Comparison of ENCODE assay signal across 14 mouse cellular contexts in genomic region chr12:76541475-76541874, GRCm38 (mm10). TPM values are rescaled to one million over a fixed set of nuclear protein-coding genes. Genes with fewer than 3 reads are reported as not detected.
DNase-seq lines count a peak whose midpoint lies in the region; ATAC-seq and TF ChIP-seq lines count a peak whose summit lies in the region.
"Had no signal": no experiment of that assay in that cellular context is flagged by ENCODE, and none has a peak within 500 bp of the region (broad histone marks: within the 10 kb centered on the region; RNA-seq: fewer than 3 reads in every experiment).

No protein-coding gene starts in this region.

- H3K9me3 ChIP-seq in heart, embryonic 13.5 days = no peaks in the 10 kb centered on the region
- H3K9me3 ChIP-seq in liver, embryonic 12.5 days (replicated peaks) = no peaks in the 10 kb centered on the region
- no peaks in the 10 kb centered on the region for H3K9me3 ChIP-seq in liver, embryonic 11.5 days (ENCODE audit: control insufficient read depth, low read length)
- H3K9me3 ChIP-seq: neural tube, embryonic 12.5 days had no signal

- 0 out of 2 replicates have a peak overlapping the region, but pooled peaks have one; percentile 6 for H3K4me2 ChIP-seq in heart, embryonic 13.5 days
- no peak overlapping the region for H3K4me2 ChIP-seq in liver, embryonic 12.5 days
- H3K4me2 ChIP-seq in liver, embryonic 11.5 days = no peak overlapping the region
- H3K4me2 ChIP-seq: neural tube, embryonic 12.5 days had no signal

- no peaks in the 10 kb centered on the region for H3K27me3 ChIP-seq in heart, embryonic 13.5 days (replicated peaks)
- H3K27me3 ChIP-seq in liver, embryonic 12.5 days (replicated peaks) = peaks cover 25% of the 10 kb centered on the region
- 0 out of 2 replicates have a peak, but pooled peaks cover 6% of the 10 kb centered on the region for H3K27me3 ChIP-seq in liver, embryonic 11.5 days (replicated peaks; ENCODE audit: control insufficient read depth, insufficient read depth, low read length)
- no peaks in the 10 kb centered on the region for H3K27me3 ChIP-seq in small intestine, adult 2 months (ENCODE audit: control insufficient read depth, insufficient read depth, low read length)

- TF ChIP-seq CTCF in small intestine, adult 2 months (IDR thresholded peaks at IDR 0.05; ENCODE audit: extremely low read depth, insufficient read length, insufficient replicate concordance, low read depth, low read length) = no peak

- H3K27ac ChIP-seq in heart, embryonic 13.5 days (replicated peaks) = 0 out of 2 replicates have a peak overlapping the region, but pooled peaks have one; percentile 10
- H3K27ac ChIP-seq in liver, embryonic 12.5 days = no peak overlapping the region; the same call in 1 of the 2 replicates
- H3K27ac ChIP-seq in liver, embryonic 11.5 days (ENCODE audit: low read depth, low read length) = no peak overlapping the region
- H3K27ac ChIP-seq in small intestine, adult 2 months (ENCODE audit: insufficient read depth, low read depth, low read length) = peak overlapping the region; percentile 25; the same call in 1 of the 2 replicates
- H3K27ac ChIP-seq: neural tube, embryonic 12.5 days had no signal

- H3K9ac ChIP-seq in heart, embryonic 13.5 days = peak overlapping the region; percentile 17; the same call in 1 of the 2 replicates
- H3K9ac ChIP-seq in liver, embryonic 12.5 days = no peak overlapping the region
- no peak overlapping the region for H3K9ac ChIP-seq in liver, embryonic 11.5 days (ENCODE audit: low read depth, low read length)
- H3K9ac ChIP-seq: neural tube, embryonic 12.5 days had no signal

- H3K4me1 ChIP-seq in heart, embryonic 13.5 days = peaks cover 49% of the 10 kb centered on the region
- peaks cover 39% of the 10 kb centered on the region for H3K4me1 ChIP-seq in liver, embryonic 12.5 days
- peaks cover 32% of the 10 kb centered on the region for H3K4me1 ChIP-seq in liver, embryonic 11.5 days (replicated peaks; ENCODE audit: control insufficient read depth, insufficient read depth, low read length)
- peaks cover 16% of the 10 kb centered on the region; the same call in 1 of the 2 replicates for H3K4me1 ChIP-seq in small intestine, adult 2 months (ENCODE audit: control insufficient read depth, insufficient read depth, insufficient read length, low read length)

- TF ChIP-seq POLR2A in small intestine, adult 2 months (IDR thresholded peaks at IDR 0.05; ENCODE audit: low read depth, low read length) = no peak

- H3K4me3 ChIP-seq in heart, embryonic 13.5 days = no peak overlapping the region
- H3K4me3 ChIP-seq in liver, embryonic 12.5 days = no peak overlapping the region
- H3K4me3 ChIP-seq in liver, embryonic 11.5 days (ENCODE audit: low read depth, low read length) = no peak overlapping the region
- H3K4me3 ChIP-seq in small intestine, adult 2 months (ENCODE audit: low read depth, low read length) = 0 out of 2 replicates have a peak overlapping the region, but pooled peaks have one; percentile 5
- H3K4me3 ChIP-seq: neural tube, embryonic 12.5 days had no signal

- peaks cover 3% of the 10 kb centered on the region; the same call in 1 of the 2 replicates for H3K36me3 ChIP-seq in heart, embryonic 13.5 days
- H3K36me3 ChIP-seq in liver, embryonic 12.5 days = peaks cover 3% of the 10 kb centered on the region; the same call in 1 of the 2 replicates
- H3K36me3 ChIP-seq in liver, embryonic 11.5 days (ENCODE audit: control insufficient read depth, insufficient read depth, low read length) = no peaks in the 10 kb centered on the region; the same call in 1 of the 2 replicates
- peaks cover 2% of the 10 kb centered on the region; the same call in 1 of the 2 replicates for H3K36me3 ChIP-seq in small intestine, adult 2 months (ENCODE audit: control insufficient read depth, insufficient read depth, low read length)
- H3K36me3 ChIP-seq: neural tube, embryonic 12.5 days had no signal

- DNase-seq in heart, adult 8-10 months (ENCODE audit: low spot score) = no peak
- DNase-seq in liver, embryonic 11.5 days (ENCODE audit: low spot score) = no peak
- DNase-seq in R1 (ENCODE audit: low read depth, low spot score) = peak; percentile 83
- no peak for DNase-seq in cerebellum, adult 11 months
- no peak for DNase-seq in frontal cortex, postnatal 25 days (ENCODE audit: low spot score in 2 of 2)
- DNase-seq: cerebellum, adult 2 months; gastrocnemius, postnatal 10 days; midbrain, embryonic 14.5 days; retina, postnatal 1 day had no signal

- ATAC-seq in heart, embryonic 13.5 days (ENCODE audit: extremely low read depth, insufficient number of reproducible peaks, low FRiP score, low TSS enrichment) = no peak
- peak; percentile 19; the same call in 1 of the 2 replicates for ATAC-seq in liver, embryonic 12.5 days
- ATAC-seq in liver, embryonic 11.5 days (replicated peaks; ENCODE audit: low FRiP score) = no peak
- ATAC-seq: lung, postnatal 0 days had no signal

- WGBS in heart, embryonic 13.5 days = 37% methylated on average over 8 of the region's 8 CpGs
- 43% methylated on average over 8 of the region's 8 CpGs for WGBS in liver, embryonic 12.5 days (ENCODE audit: insufficient replicate concordance)
- WGBS in liver, embryonic 11.5 days = 51% methylated on average over 8 of the region's 8 CpGs
- 48% methylated on average over 8 of the region's 8 CpGs for WGBS in small intestine, adult 2 months

RNA-seq across cellular contexts. Expression of gene Plekhg3, which starts 10.8 kb away (rescaled TPM):
- 6.5 and 7.2 TPM in 2 replicates for polyA plus RNA-seq in heart, embryonic 13.5 days (2015; fragmentation: Nextera tagmentation; extraction: Ambion mirVana)
- total RNA-seq in heart, adult 8-10 months (2022) = 10 to 100 TPM; 11.4 to 14.3 (median 13.2) TPM
- 3.2 and 3.3 TPM in 2 replicates for polyA plus RNA-seq in liver, embryonic 12.5 days (2016; fragmentation: Nextera tagmentation; extraction: Ambion mirVana)
- polyA plus RNA-seq in liver, embryonic 11.5 days (2014; fragmentation: Nextera tagmentation; extraction: Ambion mirVana) = 3.4 and 4.1 TPM in 2 replicates
- 12.3 and 16.9 TPM in 2 replicates for polyA plus RNA-seq in small intestine, adult 2 months (2012; rRNA removed)

Comparison
In these comparisons a context has a peak if more than half of its experiments do, and no peak if none do; other contexts are left out.
1. H3K27ac ChIP-seq: peak in heart, embryonic 13.5 days (single experiment) and small intestine, adult 2 months (single experiment); none in liver, embryonic 12.5 days (single experiment) and liver, embryonic 11.5 days (single experiment).